Mouse (Mus musculus) ovary, adult 18-20 months (tissue): ENCODE measurements around the gene Ang6.
"Not testable (repeated sequence)": the region's sequence is repeated elsewhere in the genome, so short reads cannot be mapped to it uniquely, and the experiment has no call there.

Source experiments
- DNase-seq: peaks from one replicate; pipeline ENCODE4 v3.0.0; 2022; ENCODE audit warnings: low spot score, mixed read lengths

Ang6 gene

GRCm38 (mm10) chr14:44002169-44002568 is at the start of gene Ang6:
Gene Ang6 (minus strand): TSS chr14:44002269.
- DNase-seq, result no peak

GRCm38 (mm10) chr14:44046567-44046966 is 44.5 kb upstream of the Ang6 start:
- not testable (repeated sequence) for DNase-seq

GRCm38 (mm10) chr14:44031828-44032227 is 29.8 kb upstream of the Ang6 start:
- DNase-seq, result not testable (repeated sequence)

- not testable (repeated sequence) for DNase-seq
These were observed 7.6 kb upstream of the Ang6 start for GRCm38 (mm10) chr14:44009686-44010085.

- DNase-seq, result not testable (repeated sequence)
These were observed 6.0 kb upstream of the Ang6 start for GRCm38 (mm10) chr14:44008021-44008420.

- DNase-seq, result no peak
These were observed 469 bp downstream of the Ang6 start for GRCm38 (mm10) chr14:44001600-44001999.

- not testable (repeated sequence) for DNase-seq
These were observed 3.5 kb downstream of the Ang6 start for GRCm38 (mm10) chr14:43998455-43999000.

GRCm38 (mm10) chr14:43987404-43987803 is 14.7 kb downstream of the Ang6 start:
- DNase-seq, result peak; percentile 2

GRCm38 (mm10) chr14:43986147-43986546 is 15.9 kb downstream of the Ang6 start:
- DNase-seq, result no peak

- DNase-seq, result peak; percentile 2
These were observed 18.2 kb downstream of the Ang6 start for GRCm38 (mm10) chr14:43983897-43984296.

- DNase-seq, result no peak
These were observed 18.6 kb downstream of the Ang6 start for GRCm38 (mm10) chr14:43983454-43983853.

GRCm38 (mm10) chr14:43956769-43957168 is 45.3 kb downstream of the Ang6 start, which contains the start of gene Ang5:
Gene Ang5 (plus strand): TSS chr14:43957069.
- DNase-seq, result not testable (repeated sequence)

GRCm38 (mm10) chr14:43955074-43955473 is 47.0 kb downstream of the Ang6 start:
- DNase-seq, result not testable (repeated sequence)

GRCm38 (mm10) chr14:43953382-43953781 is 48.7 kb downstream of the Ang6 start:
- not testable (repeated sequence) for DNase-seq
